Mouse (Mus musculus) brain, adult 2 months (tissue): Measurements from ENCODE around the gene Ccl11.

Experiments
- DNase-seq: peaks from one replicate; pipeline ENCODE4 v3.0.0; 2011; ENCODE audit warnings: low read depth, low spot score

Gene Ccl11

DNA sequence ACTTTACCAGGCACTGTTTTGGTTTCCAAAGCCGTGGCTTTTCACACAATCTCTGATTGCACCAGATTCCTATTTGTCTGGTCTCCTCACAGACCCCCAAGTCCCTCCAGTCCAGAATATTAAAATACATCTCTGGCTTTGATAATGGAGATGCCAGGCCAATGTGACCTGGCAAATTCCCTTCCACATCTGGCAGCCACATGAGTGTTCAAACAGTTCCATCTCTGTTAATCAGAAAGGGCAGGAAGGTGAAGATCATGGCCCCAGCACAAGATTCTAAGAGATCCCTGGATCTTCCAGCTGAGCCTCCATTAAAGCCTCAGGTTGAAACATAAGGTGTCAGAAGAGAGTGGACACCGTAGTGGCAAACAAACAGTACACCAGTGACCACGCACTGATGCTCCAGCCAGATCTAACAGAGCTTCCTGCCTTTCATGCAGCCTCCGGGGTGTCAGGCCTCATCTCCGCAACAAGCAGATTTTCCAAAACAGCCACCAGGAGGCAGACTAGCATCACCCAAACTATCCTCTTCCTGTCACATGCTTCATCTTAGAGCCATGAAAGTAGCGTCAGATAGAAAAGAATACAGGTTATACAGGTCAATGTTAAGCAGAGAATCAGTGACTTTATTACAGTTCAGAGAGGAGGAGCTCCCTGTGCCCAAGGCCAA is 9.7 kb upstream of the Ccl11 start:
- peak; percentile 56 for DNase-seq

GRCm38 (mm10) chr11:82053849-82054248 is 3.8 kb upstream of the Ccl11 start:
- DNase-seq = no peak

GRCm38 (mm10) chr11:82062226-82062625 is 4.6 kb downstream of the Ccl11 start:
- DNase-seq = no peak

DNA sequence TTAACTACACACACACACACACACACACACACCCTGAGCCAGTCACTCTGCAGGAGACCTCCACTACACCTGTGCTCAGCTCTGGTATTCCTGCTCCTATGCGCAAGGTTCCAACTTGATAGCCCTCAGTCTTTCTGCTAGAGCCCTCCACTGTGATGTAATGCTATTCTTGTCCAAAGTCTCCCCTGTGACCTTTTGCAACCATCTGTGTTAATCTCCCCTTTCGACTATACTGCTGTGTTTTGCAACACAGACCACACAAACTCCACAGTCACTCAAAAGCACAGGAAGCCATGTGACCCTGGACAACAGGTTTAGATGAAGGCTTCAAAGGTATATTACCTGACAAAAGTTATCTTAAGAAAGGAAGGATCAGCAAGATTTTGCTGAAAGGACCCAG is 5.8 kb downstream of the Ccl11 start:
- no peak for DNase-seq

DNA sequence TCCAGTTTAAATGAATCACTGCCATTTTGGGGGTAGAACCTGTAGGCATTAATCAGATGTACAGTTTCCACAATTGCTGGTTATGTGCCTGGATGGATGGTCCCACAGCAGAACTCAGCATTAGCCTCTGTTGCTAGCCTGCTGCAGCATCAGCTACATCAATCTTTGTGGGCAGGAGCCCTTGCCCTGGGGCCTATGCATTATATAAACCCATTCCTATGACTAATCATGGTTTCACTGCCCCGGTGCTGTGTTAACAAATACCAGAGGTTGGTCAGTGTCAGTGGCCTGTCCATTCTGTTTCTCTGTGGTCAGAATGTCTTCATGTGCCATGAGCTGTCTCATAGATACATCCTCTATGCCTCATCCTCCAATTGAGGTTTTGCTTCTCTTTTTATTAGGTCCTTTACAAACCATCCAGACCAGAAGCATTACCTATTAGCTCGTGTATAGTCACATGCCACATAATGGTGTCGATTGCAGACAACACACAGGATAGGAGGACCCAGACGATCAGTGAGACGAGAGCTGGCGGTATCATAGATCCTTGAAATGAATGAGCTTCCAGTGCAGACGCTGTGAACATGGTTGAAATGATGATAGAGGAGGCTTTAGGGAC is 9.4 kb downstream of the Ccl11 start:
- DNase-seq = no peak

DNA sequence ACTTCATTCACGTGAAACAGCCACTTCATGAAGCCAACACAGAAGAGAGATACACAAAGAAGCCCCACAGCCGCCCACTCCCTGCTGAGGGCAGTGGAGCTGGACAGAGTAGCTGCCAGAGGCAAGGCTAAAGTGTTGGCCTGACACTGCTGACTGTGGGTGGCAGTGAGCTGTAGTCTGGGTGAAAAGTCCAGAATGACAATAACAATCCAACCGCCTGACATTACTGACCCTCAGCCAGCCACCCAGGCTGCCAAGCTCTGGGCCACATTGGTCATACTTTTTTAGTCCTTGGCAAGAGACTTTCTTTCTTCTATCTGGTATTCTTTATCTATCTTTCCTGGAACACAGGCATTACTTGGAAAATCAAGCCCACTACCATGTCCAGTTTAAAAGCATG is 13.5 kb downstream of the Ccl11 start:
- no peak for DNase-seq

- DNase-seq = peak; percentile 27
Measured at GRCm38 (mm10) chr11:82072374-82072773, 14.8 kb downstream of the Ccl11 start.

DNA sequence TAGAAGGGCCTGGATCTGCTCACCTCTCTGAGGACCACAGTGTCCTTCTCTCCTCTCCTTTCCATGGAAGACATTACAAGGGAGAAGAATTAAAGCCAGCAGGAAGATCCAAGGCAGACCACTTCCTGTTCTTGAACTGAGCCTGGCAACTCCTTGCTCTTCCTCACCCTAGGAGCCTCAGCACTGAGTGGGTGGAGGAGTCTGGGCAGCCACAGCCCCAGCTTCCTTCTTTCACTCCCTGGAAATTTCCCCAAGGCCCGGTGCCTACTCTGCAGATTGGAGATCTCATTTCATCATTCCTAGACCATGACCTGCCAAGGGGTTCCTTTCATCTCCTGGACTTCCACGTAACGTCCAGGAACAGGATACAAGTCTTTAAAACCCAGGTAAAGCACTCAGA is 15.4 kb downstream of the Ccl11 start:
- DNase-seq = no peak

GRCm38 (mm10) chr11:82073686-82074085 is 16.1 kb downstream of the Ccl11 start:
- no peak for DNase-seq

- DNase-seq = no peak
Measured at GRCm38 (mm10) chr11:82077031-82077430, 19.4 kb downstream of the Ccl11 start.

DNA sequence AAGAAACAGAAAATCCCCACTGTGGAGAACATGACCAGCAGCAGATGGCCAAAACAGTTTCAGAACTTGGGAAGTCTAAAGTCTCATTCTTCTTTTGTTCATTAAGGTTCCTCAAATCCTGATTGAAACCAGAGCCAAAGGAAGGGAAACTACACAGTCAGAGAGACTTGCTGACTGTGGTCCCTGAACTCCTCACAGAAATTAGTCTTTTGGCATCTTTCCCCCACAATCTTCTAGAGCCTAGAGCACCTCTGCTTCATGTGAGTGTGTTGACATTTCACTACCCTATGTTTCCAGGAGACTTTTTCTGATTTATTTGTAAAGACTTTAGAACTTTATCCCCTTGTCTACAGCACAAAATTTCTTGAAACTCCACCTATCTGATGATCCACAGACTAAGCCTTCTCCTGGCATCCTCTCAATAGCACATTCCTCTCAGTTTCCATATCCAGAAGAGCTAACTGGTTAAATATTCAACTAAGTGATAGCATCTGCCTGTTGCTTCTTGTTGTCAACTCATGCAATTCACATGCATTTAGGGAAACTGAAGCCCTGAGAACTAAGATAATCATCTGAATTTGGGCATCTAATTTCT is 20.6 kb downstream of the Ccl11 start:
- DNase-seq = no peak

GRCm38 (mm10) chr11:82080865-82081264 is 23.2 kb downstream of the Ccl11 start:
- no peak for DNase-seq

DNA sequence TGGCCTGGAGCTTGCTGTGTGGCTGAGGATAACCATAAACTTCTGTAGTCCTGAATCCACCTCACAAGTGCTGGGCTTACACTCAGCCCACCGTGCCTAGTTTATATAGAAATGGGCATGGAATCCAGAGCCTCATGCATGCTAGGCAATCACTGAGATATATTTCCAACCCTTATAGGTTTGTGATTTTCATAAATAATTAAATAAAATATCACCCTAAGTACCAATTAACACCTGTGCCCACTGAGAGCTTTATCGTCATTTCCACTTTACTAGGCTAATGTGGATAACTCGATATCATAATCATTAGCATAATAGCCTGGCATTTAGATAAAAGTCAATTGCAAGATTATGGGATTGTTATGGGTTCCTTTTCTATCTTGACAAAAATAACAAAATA is 26.7 kb downstream of the Ccl11 start:
- DNase-seq = no peak

- DNase-seq = no peak
Measured at GRCm38 (mm10) chr11:82099511-82100323, 42.1 kb downstream of the Ccl11 start.

GRCm38 (mm10) chr11:82101087-82101486 is 43.5 kb downstream of the Ccl11 start:
- no peak for DNase-seq

- peak; percentile 41 for DNase-seq
Measured at GRCm38 (mm10) chr11:82101529-82101928, 43.9 kb downstream of the Ccl11 start, which contains the start of gene Ccl12. Ccl12 (plus strand) TSS chr11:82101845.

GRCm38 (mm10) chr11:82109611-82110010 is 52.0 kb downstream of the Ccl11 start:
- no peak for DNase-seq

- no peak for DNase-seq
Measured at GRCm38 (mm10) chr11:82110372-82111248, 53.0 kb downstream of the Ccl11 start.
